9 mouse cellular contexts compared by ENCODE assay signal in genomic region chr5:134385106-134385505, GRCm38 (mm10).
DNase-seq lines count a peak whose midpoint lies in the region; ATAC-seq lines count a peak whose summit lies in the region.
"Had no signal": no experiment of that assay in that cellular context is flagged by ENCODE, and none has a peak within 500 bp of the region (broad histone marks: within the 10 kb centered on the region; RNA-seq: fewer than 3 reads in every experiment).

No protein-coding gene starts in this region.

- DNase-seq in midbrain, embryonic 11.5 days (ENCODE audit: low spot score, missing footprints) = peak; percentile 99
- peak; percentile 90 for DNase-seq in adrenal gland, postnatal 14 days
- DNase-seq in embryonic facial prominence, embryonic 10.5 days (ENCODE audit: low spot score) = peak; percentile 80
- DNase-seq in limb, embryonic 11.5 days (ENCODE audit: low spot score) = peak; percentile 87
- DNase-seq in ovary, postnatal 36 days (ENCODE audit: low spot score) = peak; percentile 58
- peak; percentile 81 to 83 for DNase-seq in thymus, postnatal 36 days

- H3K27me3 ChIP-seq in midbrain, embryonic 11.5 days (ENCODE audit: control insufficient read depth, insufficient read depth, low read length) = no peaks in the 10 kb centered on the region
- no peaks in the 10 kb centered on the region for H3K27me3 ChIP-seq in midbrain, embryonic 16.5 days (ENCODE audit: control insufficient read depth, insufficient read depth, low read depth, low read length)
- no peaks in the 10 kb centered on the region for H3K27me3 ChIP-seq in embryonic facial prominence, embryonic 10.5 days (replicated peaks; ENCODE audit: low read depth, poor library complexity, severe bottlenecking)
- no peaks in the 10 kb centered on the region for H3K27me3 ChIP-seq in limb, embryonic 11.5 days (ENCODE audit: control insufficient read depth, insufficient read depth, low read length)
- H3K27me3 ChIP-seq: neural tube, embryonic 13.5 days had no signal

- no peak overlapping the region for H3K4me2 ChIP-seq in midbrain, embryonic 11.5 days
- no peak overlapping the region for H3K4me2 ChIP-seq in midbrain, embryonic 16.5 days (ENCODE audit: low read length)
- no peak overlapping the region for H3K4me2 ChIP-seq in limb, embryonic 11.5 days (ENCODE audit: low read depth, severe bottlenecking)
- H3K4me2 ChIP-seq: neural tube, embryonic 13.5 days had no signal

- WGBS in midbrain, embryonic 11.5 days = 63% methylated on average over 2 of the region's 2 CpGs
- 77% methylated on average over 2 of the region's 2 CpGs for WGBS in midbrain, embryonic 16.5 days
- 70% methylated on average over 2 of the region's 2 CpGs for WGBS in embryonic facial prominence, embryonic 10.5 days
- 70% methylated on average over 2 of the region's 2 CpGs for WGBS in limb, embryonic 11.5 days

- ATAC-seq in midbrain, embryonic 11.5 days (ENCODE audit: low FRiP score) = no peak
- no peak for ATAC-seq in midbrain, embryonic 16.5 days
- ATAC-seq in inflammation-experienced regulatory T-cells, adult 6 months = peak; percentile 54
- no peak for ATAC-seq in limb, embryonic 11.5 days (ENCODE audit: insufficient number of reproducible peaks, low FRiP score, low TSS enrichment, low read depth)

- H3K27ac ChIP-seq in midbrain, embryonic 11.5 days (ENCODE audit: low read depth, low read length) = no peak overlapping the region
- no peak overlapping the region for H3K27ac ChIP-seq in midbrain, embryonic 16.5 days (ENCODE audit: low read length)
- H3K27ac ChIP-seq in embryonic facial prominence, embryonic 10.5 days (replicated peaks) = no peak overlapping the region
- no peak overlapping the region for H3K27ac ChIP-seq in limb, embryonic 11.5 days (replicated peaks; ENCODE audit: low read depth, low read length)
- H3K27ac ChIP-seq: neural tube, embryonic 13.5 days had no signal

- H3K9me3 ChIP-seq in midbrain, embryonic 11.5 days (ENCODE audit: control insufficient read depth, low read length) = no peaks in the 10 kb centered on the region
- no peaks in the 10 kb centered on the region for H3K9me3 ChIP-seq in midbrain, embryonic 16.5 days (replicated peaks; ENCODE audit: control insufficient read depth, low read length, poor library complexity, severe bottlenecking)
- H3K9me3 ChIP-seq in embryonic facial prominence, embryonic 10.5 days = peaks cover 5% of the 10 kb centered on the region; the same call in 1 of the 2 replicates
- no peaks in the 10 kb centered on the region for H3K9me3 ChIP-seq in limb, embryonic 11.5 days (ENCODE audit: control insufficient read depth, low read length)

- no peak overlapping the region for H3K4me3 ChIP-seq in midbrain, embryonic 11.5 days (ENCODE audit: low read depth, low read length)
- no peak overlapping the region for H3K4me3 ChIP-seq in midbrain, embryonic 16.5 days (ENCODE audit: low read depth, low read length)
- H3K4me3 ChIP-seq in embryonic facial prominence, embryonic 10.5 days = no peak overlapping the region
- H3K4me3 ChIP-seq in limb, embryonic 11.5 days (ENCODE audit: low read depth, low read length) = no peak overlapping the region
- H3K4me3 ChIP-seq: neural tube, embryonic 13.5 days had no signal

- H3K36me3 ChIP-seq in midbrain, embryonic 11.5 days (ENCODE audit: control insufficient read depth, insufficient read depth, low read length) = peaks cover 62% of the 10 kb centered on the region
- H3K36me3 ChIP-seq in midbrain, embryonic 16.5 days (ENCODE audit: control insufficient read depth, insufficient read depth, low read length) = peaks cover 46% of the 10 kb centered on the region
- no peaks in the 10 kb centered on the region for H3K36me3 ChIP-seq in embryonic facial prominence, embryonic 10.5 days (replicated peaks)
- H3K36me3 ChIP-seq in limb, embryonic 11.5 days (ENCODE audit: control insufficient read depth, insufficient read depth, low read length) = peaks cover 50% of the 10 kb centered on the region

- no peak overlapping the region for H3K9ac ChIP-seq in midbrain, embryonic 11.5 days (ENCODE audit: low read length)
- no peak overlapping the region for H3K9ac ChIP-seq in midbrain, embryonic 16.5 days (ENCODE audit: low read depth, low read length)
- no peak overlapping the region for H3K9ac ChIP-seq in limb, embryonic 11.5 days (ENCODE audit: low read length)
- H3K9ac ChIP-seq: neural tube, embryonic 13.5 days had no signal

- H3K4me1 ChIP-seq in midbrain, embryonic 11.5 days (ENCODE audit: control insufficient read depth, insufficient read depth, low read length) = no peaks in the 10 kb centered on the region
- H3K4me1 ChIP-seq in midbrain, embryonic 16.5 days (ENCODE audit: control insufficient read depth, insufficient read depth, low read length) = no peaks in the 10 kb centered on the region
- H3K4me1 ChIP-seq in embryonic facial prominence, embryonic 10.5 days = no peaks in the 10 kb centered on the region
- no peaks in the 10 kb centered on the region for H3K4me1 ChIP-seq in limb, embryonic 11.5 days (ENCODE audit: control insufficient read depth, insufficient read depth, low read length)
- H3K4me1 ChIP-seq: neural tube, embryonic 13.5 days had no signal
